Mouse (Mus musculus) small intestine, adult 10 weeks (tissue): ENCODE results near the gene 1700015G11Rik. TPM values are rescaled to one million over a fixed set of nuclear protein-coding genes. Genes with fewer than 3 reads are reported as not detected.

Experiments
- polyA plus RNA-seq: library from polyadenylated mRNA; stranded (reverse); fragments of 350-450 nt; fragmentation: Illumina TruSeq; extraction: RNeasy Lipid Tissue Mini Kit (QIAGEN cat#74804); gene quantifications from one replicate; pipeline ENCODE4 v1.2.3, GENCODE M21; 2014; ENCODE audit warnings: low replicate concordance

1700015G11Rik gene
- polyA plus RNA-seq: not detected

DNA sequence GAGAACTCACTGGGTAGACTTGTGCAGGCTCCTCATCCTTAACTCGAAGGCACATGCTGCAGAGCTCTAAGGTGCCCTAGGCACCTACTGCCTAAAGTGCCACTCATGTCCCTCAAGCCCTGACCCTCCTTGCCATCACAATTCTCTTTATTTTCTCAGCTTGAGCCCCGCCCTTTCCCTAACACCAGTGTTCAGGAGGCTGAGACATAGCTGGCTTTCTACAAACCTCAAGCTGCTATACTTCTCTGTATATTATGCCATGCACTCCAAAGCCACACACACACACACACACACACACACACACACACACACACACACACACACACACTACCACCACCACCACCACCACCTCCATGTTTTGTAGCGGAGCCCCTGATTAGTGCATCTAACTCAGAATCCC lies at the start of gene 1700015G11Rik:
Gene 1700015G11Rik, minus strand, starts transcription at position 101 of the 400 bp plus-strand sequence.

DNA sequence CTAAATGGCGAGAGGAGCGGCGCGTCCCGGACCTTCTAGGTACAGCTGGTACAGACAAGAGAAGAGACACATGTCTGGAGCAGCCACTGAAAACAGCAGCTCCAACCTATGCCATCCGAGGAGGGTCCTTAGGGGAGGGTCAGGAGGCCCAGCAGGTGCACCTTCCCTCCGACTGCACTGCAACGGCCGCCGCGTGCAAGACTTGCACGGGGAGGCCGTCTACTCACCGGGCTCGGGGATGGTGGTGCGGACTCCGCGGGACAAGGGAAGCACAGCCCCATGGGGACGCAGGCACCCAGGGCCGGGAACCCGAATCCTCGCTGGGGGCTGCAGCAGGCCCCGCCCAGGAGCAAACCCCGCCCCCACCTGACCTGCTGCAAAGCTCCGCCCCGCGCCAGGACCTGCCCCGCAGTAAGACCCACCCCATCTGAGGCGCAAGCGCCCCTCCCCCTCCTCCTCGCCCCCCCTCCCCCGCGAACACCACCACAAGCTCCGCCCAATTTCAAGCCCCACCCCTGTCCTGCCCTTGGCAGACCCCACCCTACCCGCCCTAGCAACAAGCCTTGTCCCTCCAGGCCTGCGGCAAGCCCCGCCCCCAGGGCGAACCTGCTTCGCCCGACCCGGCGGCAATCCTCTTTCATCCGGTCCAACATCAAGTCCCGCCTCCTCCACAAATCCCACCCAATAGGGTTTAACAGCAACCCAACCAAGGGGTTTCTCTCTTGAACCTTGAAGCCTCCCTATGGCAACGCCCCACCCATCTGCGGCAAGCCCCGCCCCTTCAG lies 9.8 kb downstream of the 1700015G11Rik start, which contains the start of gene Svip:
Gene Svip, minus strand, starts transcription at position 508 of the 785 bp plus-strand sequence.

Other genes starting within 250 kb of the 1700015G11Rik start
- gene Gas2, start 153.7 kb downstream of the 1700015G11Rik start, polyA plus RNA-seq: 21.2 TPM
- 9.6 TPM for gene Fancf, start 153.5 kb downstream of the 1700015G11Rik start, polyA plus RNA-seq
- 107 TPM for gene Svip, start 9.7 kb downstream of the 1700015G11Rik start, polyA plus RNA-seq